Mouse (Mus musculus): ENCODE data around the gene Tmem38b. TPM values are rescaled to one million over a fixed set of nuclear protein-coding genes. Genes with fewer than 3 reads are reported as not detected.
"Not testable (repeated sequence)": the region's sequence is repeated elsewhere in the genome, so short reads cannot be mapped to it uniquely, and the experiment has no call there.

Tmem38b gene
- polyA plus RNA-seq, 1 experiment from 2014 or later: 4.5 TPM

GRCm38 (mm10) chr4:53795706-53796105 is 30.1 kb upstream of the Tmem38b start:
- H3K27me3 ChIP-seq (replicated peaks; ENCODE audit: control insufficient read depth, insufficient read depth, low read length): no peaks in the 10 kb centered on the region
- no peaks in the 10 kb centered on the region for H3K4me1 ChIP-seq (replicated peaks; ENCODE audit: control insufficient read depth, insufficient read depth, low read length)
- no peak overlapping the region for H3K4me3 ChIP-seq (ENCODE audit: low read depth, low read length)
- H3K4me2 ChIP-seq: no peak overlapping the region
- H3K9ac ChIP-seq (ENCODE audit: low read depth, low read length): no peak overlapping the region
- 81% methylated on average over 2 of the region's 2 CpGs for WGBS
- ATAC-seq (replicated peaks; ENCODE audit: low FRiP score): no peak
- DNase-seq (ENCODE audit: low spot score): no peak
- no peaks in the 10 kb centered on the region for H3K9me3 ChIP-seq (ENCODE audit: control insufficient read depth, low read length)
- no peak overlapping the region for H3K27ac ChIP-seq (ENCODE audit: low read depth, low read length)
- no peaks in the 10 kb centered on the region for H3K36me3 ChIP-seq (ENCODE audit: control insufficient read depth, insufficient read depth, low read length)

DNA sequence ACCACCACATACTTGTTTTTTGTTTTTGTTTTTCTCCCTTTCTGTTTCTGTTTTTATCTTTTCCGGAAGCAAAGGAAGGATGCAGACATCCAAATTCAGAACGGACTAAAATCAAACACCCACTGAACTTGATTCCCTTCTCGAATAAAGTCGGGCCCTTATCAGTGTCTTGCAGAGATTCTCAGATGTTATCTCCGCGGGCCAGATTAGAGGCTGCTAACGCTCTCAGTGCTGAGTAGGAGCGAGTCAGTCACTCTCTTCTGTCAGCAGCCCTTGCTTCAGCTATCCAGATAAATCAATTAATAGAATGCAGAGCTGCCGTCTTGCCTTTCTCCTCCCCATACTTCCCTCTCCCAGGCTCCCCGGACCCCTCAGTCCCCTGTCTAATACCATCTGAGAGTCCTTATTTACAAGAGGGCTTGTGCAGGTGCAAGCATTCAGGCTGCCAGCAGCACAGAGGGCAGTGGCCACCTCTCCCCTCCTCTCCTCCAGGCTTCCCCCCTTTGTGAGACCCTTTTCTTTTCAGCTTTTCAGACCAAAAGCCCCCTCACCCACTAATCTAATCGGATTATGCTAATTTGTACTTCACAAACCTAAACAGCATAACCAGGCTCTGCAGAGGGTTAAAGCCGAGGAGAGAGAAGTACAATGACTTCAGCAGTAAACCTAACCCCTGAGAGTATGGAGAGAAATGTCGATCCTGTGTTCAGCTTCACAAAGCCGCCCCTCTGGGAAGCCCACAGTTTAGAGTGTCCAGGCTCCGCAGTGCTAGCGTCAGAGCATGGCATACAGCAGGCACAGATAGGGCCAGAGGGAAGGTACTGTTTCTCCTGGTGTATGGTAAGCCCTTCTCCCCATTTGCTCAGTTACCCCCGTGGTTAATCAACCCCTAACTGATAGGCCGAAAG is 28.7 kb upstream of the Tmem38b start:
- Histone ChIP-seq H3K4me1 (replicated peaks; ENCODE audit: control insufficient read depth, insufficient read depth, low read length) (no peaks in the 10 kb centered on the region), H3K4me2 (no peak overlapping the region), H3K27ac (ENCODE audit: low read depth, low read length) (no peak overlapping the region), H3K27me3 (replicated peaks; ENCODE audit: control insufficient read depth, insufficient read depth, low read length) (no peaks in the 10 kb centered on the region), H3K36me3 (ENCODE audit: control insufficient read depth, insufficient read depth, low read length) (no peaks in the 10 kb centered on the region), H3K4me3 (ENCODE audit: low read depth, low read length) (no peak overlapping the region), H3K9me3 (ENCODE audit: control insufficient read depth, low read length) (no peaks in the 10 kb centered on the region), H3K9ac (ENCODE audit: low read depth, low read length) (no peak overlapping the region)
- DNase-seq (ENCODE audit: low spot score) (no peak), ATAC-seq (replicated peaks; ENCODE audit: low FRiP score) (no peak)
- 19% methylated on average over 18 of the region's 18 CpGs for WGBS

DNA sequence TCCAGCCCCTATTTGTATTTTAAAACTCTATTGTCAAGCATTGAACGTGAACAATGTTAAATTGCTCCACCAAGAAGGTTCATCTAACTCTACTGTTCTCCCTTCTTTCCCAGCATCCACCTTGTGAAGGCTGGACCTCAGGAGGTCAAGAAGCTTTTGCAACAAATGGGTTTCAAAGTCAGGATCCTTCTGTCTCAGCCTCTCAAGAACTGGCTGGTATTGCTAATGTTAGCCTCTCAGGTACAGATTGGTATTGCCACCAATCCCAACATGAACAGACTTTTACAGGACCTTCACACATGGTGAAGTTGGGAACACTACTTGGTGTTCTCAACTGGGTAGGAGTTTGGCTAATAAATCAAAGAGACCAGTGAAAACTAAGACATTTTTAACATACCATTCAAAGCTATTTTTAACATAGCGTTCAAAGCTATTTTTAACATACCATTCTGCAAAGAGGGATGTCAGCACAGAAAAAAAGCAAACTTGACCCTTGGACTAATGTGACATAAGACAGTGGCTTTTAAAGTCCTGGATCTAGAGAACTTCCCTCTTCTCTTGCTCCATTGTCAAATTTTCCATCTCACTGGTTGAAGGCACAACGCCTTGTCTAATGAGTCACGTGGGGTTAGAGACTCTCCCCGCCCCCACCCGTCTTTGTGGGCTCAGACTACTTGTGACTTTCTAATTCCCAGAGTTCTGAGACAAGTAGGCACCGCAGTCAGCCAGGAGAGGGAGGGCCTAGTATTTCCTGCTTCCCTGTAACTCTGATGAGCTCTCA is 26.8 kb upstream of the Tmem38b start:
- H3K27ac ChIP-seq (ENCODE audit: low read depth, low read length): no peak overlapping the region
- no peak for ATAC-seq (replicated peaks; ENCODE audit: low FRiP score)
- WGBS: 42% methylated on average over 7 of the region's 7 CpGs

GRCm38 (mm10) chr4:53799753-53800152 is 26.1 kb upstream of the Tmem38b start:
- no peaks in the 10 kb centered on the region for H3K27me3 ChIP-seq (replicated peaks; ENCODE audit: control insufficient read depth, insufficient read depth, low read length)
- DNase-seq (ENCODE audit: low spot score) (no peak), ATAC-seq (replicated peaks; ENCODE audit: low FRiP score) (no peak)
- no peaks in the 10 kb centered on the region for H3K36me3 ChIP-seq (ENCODE audit: control insufficient read depth, insufficient read depth, low read length)
- H3K4me2 ChIP-seq: no peak overlapping the region
- H3K9me3 ChIP-seq (ENCODE audit: control insufficient read depth, low read length): no peaks in the 10 kb centered on the region
- no peak overlapping the region for H3K4me3 ChIP-seq (ENCODE audit: low read depth, low read length)
- H3K9ac ChIP-seq (ENCODE audit: low read depth, low read length): no peak overlapping the region
- WGBS: 59% methylated on average over 1 of the region's 1 CpGs
- H3K27ac ChIP-seq (ENCODE audit: low read depth, low read length): no peak overlapping the region
- H3K4me1 ChIP-seq (replicated peaks; ENCODE audit: control insufficient read depth, insufficient read depth, low read length): no peaks in the 10 kb centered on the region

More for the DNA sequence above, 26.8 kb upstream of the Tmem38b start:
- Histone ChIP-seq H3K4me3 (ENCODE audit: low read depth, low read length) (no peak overlapping the region), H3K36me3 (ENCODE audit: control insufficient read depth, insufficient read depth, low read length) (no peaks in the 10 kb centered on the region), H3K27me3 (replicated peaks; ENCODE audit: control insufficient read depth, insufficient read depth, low read length) (no peaks in the 10 kb centered on the region), H3K9ac (ENCODE audit: low read depth, low read length) (no peak overlapping the region), H3K4me2 (no peak overlapping the region), H3K9me3 (ENCODE audit: control insufficient read depth, low read length) (no peaks in the 10 kb centered on the region), H3K4me1 (replicated peaks; ENCODE audit: control insufficient read depth, insufficient read depth, low read length) (no peaks in the 10 kb centered on the region)
- DNase-seq (ENCODE audit: low spot score): no peak

- ATAC-seq (replicated peaks; ENCODE audit: low FRiP score); H3K9ac ChIP-seq (ENCODE audit: low read depth, low read length); H3K27ac ChIP-seq (ENCODE audit: low read depth, low read length); H3K27me3 ChIP-seq (replicated peaks; ENCODE audit: control insufficient read depth, insufficient read depth, low read length); H3K4me2 ChIP-seq; DNase-seq (ENCODE audit: low spot score); H3K4me3 ChIP-seq (ENCODE audit: low read depth, low read length); H3K36me3 ChIP-seq (ENCODE audit: control insufficient read depth, insufficient read depth, low read length); H3K9me3 ChIP-seq (ENCODE audit: control insufficient read depth, low read length); H3K4me1 ChIP-seq (replicated peaks; ENCODE audit: control insufficient read depth, insufficient read depth, low read length): not testable (repeated sequence)
- 79% methylated on average over 7 of the region's 8 CpGs for WGBS
Measured at GRCm38 (mm10) chr4:53803674-53804073, 22.2 kb upstream of the Tmem38b start.

- not testable (repeated sequence) for DNase-seq (ENCODE audit: low spot score); H3K4me3 ChIP-seq (ENCODE audit: low read depth, low read length); ATAC-seq (replicated peaks; ENCODE audit: low FRiP score); H3K27me3 ChIP-seq (replicated peaks; ENCODE audit: control insufficient read depth, insufficient read depth, low read length); H3K36me3 ChIP-seq (ENCODE audit: control insufficient read depth, insufficient read depth, low read length); H3K4me1 ChIP-seq (replicated peaks; ENCODE audit: control insufficient read depth, insufficient read depth, low read length); H3K4me2 ChIP-seq; H3K27ac ChIP-seq (ENCODE audit: low read depth, low read length); H3K9ac ChIP-seq (ENCODE audit: low read depth, low read length); H3K9me3 ChIP-seq (ENCODE audit: control insufficient read depth, low read length)
- WGBS: 82% methylated on average over 6 of the region's 6 CpGs
Measured at GRCm38 (mm10) chr4:53806428-53806827, 19.4 kb upstream of the Tmem38b start.

DNA sequence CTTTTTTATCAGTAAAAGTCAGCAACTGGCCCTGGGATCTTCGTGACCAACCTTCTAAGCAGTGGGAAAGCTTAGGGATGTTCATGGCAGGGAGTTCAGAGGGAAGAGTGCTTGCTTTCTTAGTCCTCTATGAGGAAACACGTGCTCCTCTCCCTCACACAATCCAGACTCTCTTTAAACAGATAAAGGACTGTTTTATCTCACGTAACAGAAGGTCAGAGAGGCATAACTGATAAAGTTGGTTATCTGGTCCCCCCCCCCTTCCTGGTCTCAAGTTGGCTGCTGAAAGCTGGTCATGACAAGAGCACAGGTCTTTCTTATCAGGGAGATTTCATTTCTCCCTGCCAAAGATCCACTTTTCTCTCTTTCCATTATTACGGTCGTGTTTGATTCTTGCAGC is 7.5 kb upstream of the Tmem38b start:
- Histone ChIP-seq H3K4me2 (no peak overlapping the region), H3K4me3 (ENCODE audit: low read depth, low read length) (no peak overlapping the region), H3K9ac (ENCODE audit: low read depth, low read length) (no peak overlapping the region), H3K27me3 (replicated peaks; ENCODE audit: control insufficient read depth, insufficient read depth, low read length) (no peaks in the 10 kb centered on the region), H3K9me3 (ENCODE audit: control insufficient read depth, low read length) (no peaks in the 10 kb centered on the region), H3K27ac (ENCODE audit: low read depth, low read length) (no peak overlapping the region), H3K36me3 (ENCODE audit: control insufficient read depth, insufficient read depth, low read length) (no peaks in the 10 kb centered on the region), H3K4me1 (replicated peaks; ENCODE audit: control insufficient read depth, insufficient read depth, low read length) (no peaks in the 10 kb centered on the region; the same call in 1 of the 2 replicates)
- ATAC-seq (replicated peaks; ENCODE audit: low FRiP score): no peak
- no peak for DNase-seq (ENCODE audit: low spot score)
- 19% methylated on average over 5 of the region's 5 CpGs for WGBS

- ATAC-seq (replicated peaks; ENCODE audit: low FRiP score) (no peak), DNase-seq (ENCODE audit: low spot score) (no peak)
- no peaks in the 10 kb centered on the region for H3K9me3 ChIP-seq (ENCODE audit: control insufficient read depth, low read length)
- no peak overlapping the region for H3K4me3 ChIP-seq (ENCODE audit: low read depth, low read length)
- no peaks in the 10 kb centered on the region for H3K4me1 ChIP-seq (replicated peaks; ENCODE audit: control insufficient read depth, insufficient read depth, low read length)
- no peaks in the 10 kb centered on the region for H3K36me3 ChIP-seq (ENCODE audit: control insufficient read depth, insufficient read depth, low read length)
- H3K4me2 ChIP-seq: no peak overlapping the region
- WGBS: 62% methylated on average over 6 of the region's 6 CpGs
- no peak overlapping the region for H3K9ac ChIP-seq (ENCODE audit: low read depth, low read length)
- H3K27ac ChIP-seq (ENCODE audit: low read depth, low read length): no peak overlapping the region
- no peaks in the 10 kb centered on the region for H3K27me3 ChIP-seq (replicated peaks; ENCODE audit: control insufficient read depth, insufficient read depth, low read length)
Measured at GRCm38 (mm10) chr4:53823697-53824096, 2.1 kb upstream of the Tmem38b start.
